Mouse (Mus musculus): ENCODE results near the gene Gm20219. TPM values are rescaled to one million over a fixed set of nuclear protein-coding genes. Genes with fewer than 3 reads are reported as not detected.
A peak's percentile ranks its signal among the peaks of the same experiment; 100 is the strongest.

Gene Gm20219
- total RNA-seq, 2 experiments from 2014 or later: 2.5 to 4.0 TPM

- DNase-seq (ENCODE audit: extremely low spot score in 1 of 2, low spot score in 2 of 2): no peak
- Histone ChIP-seq H3K27ac (peak overlapping the region; percentile 99; the same call in 1 of the 2 replicates), H3K4me3 (peak overlapping the region; percentile 94)
- intact Hi-C loops (cut with DNase I): loop anchor here (5.0 kb wide), 1 partner anchor 84 kb away; no protein-coding TSS in a partner anchor
- no peak for TF ChIP-seq CTCF (IDR thresholded peaks at IDR 0.05)
Measured at GRCm38 (mm10) chr17:56583071-56583470, 28.9 kb upstream of the Gm20219 start.

- intact Hi-C loops (cut with DNase I): no loop called here
- DNase-seq (ENCODE audit: extremely low spot score in 1 of 2, low spot score in 2 of 2): no peak
- H3K27ac ChIP-seq: no peak overlapping the region
- TF ChIP-seq CTCF (IDR thresholded peaks at IDR 0.05): no peak
- H3K4me3 ChIP-seq: no peak overlapping the region
Measured at GRCm38 (mm10) chr17:56572939-56573338, 18.8 kb upstream of the Gm20219 start.

- H3K27ac ChIP-seq: no peak overlapping the region
- H3K4me3 ChIP-seq: no peak overlapping the region
- intact Hi-C loops (cut with DNase I): no loop called here
- no peak for TF ChIP-seq CTCF (IDR thresholded peaks at IDR 0.05)
- no peak for DNase-seq (ENCODE audit: extremely low spot score in 1 of 2, low spot score in 2 of 2)
Measured at GRCm38 (mm10) chr17:56572154-56572553, 18.0 kb upstream of the Gm20219 start.

- no peak for TF ChIP-seq CTCF (IDR thresholded peaks at IDR 0.05)
Measured at GRCm38 (mm10) chr17:56570287-56570686, 16.1 kb upstream of the Gm20219 start.

GRCm38 (mm10) chr17:56567370-56567769, 13.2 kb upstream of the Gm20219 start:
- Histone ChIP-seq H3K27ac (no peak overlapping the region), H3K4me3 (no peak overlapping the region)
- no peak for DNase-seq (ENCODE audit: extremely low spot score in 1 of 2, low spot score in 2 of 2)
- intact Hi-C loops (cut with DNase I): no loop called here
- no peak for TF ChIP-seq CTCF (IDR thresholded peaks at IDR 0.05)

More at GRCm38 (mm10) chr17:56570287-56570686, 16.1 kb upstream of the Gm20219 start:
- H3K4me3 ChIP-seq: no peak overlapping the region
- no peak for DNase-seq (ENCODE audit: extremely low spot score in 1 of 2, low spot score in 2 of 2)
- H3K27ac ChIP-seq: no peak overlapping the region
- intact Hi-C loops (cut with DNase I): no loop called here

GRCm38 (mm10) chr17:56566918-56567317, 12.7 kb upstream of the Gm20219 start:
- TF ChIP-seq CTCF (IDR thresholded peaks at IDR 0.05): no peak
- Histone ChIP-seq H3K4me3 (no peak overlapping the region), H3K27ac (no peak overlapping the region)
- intact Hi-C loops (cut with DNase I): no loop called here
- DNase-seq (ENCODE audit: extremely low spot score in 1 of 2, low spot score in 2 of 2): no peak

- TF ChIP-seq CTCF (IDR thresholded peaks at IDR 0.05): no peak
- intact Hi-C loops (cut with DNase I): no loop called here
- no peak for DNase-seq (ENCODE audit: extremely low spot score in 1 of 2, low spot score in 2 of 2)
- Histone ChIP-seq H3K27ac (no peak overlapping the region), H3K4me3 (no peak overlapping the region)
Measured at GRCm38 (mm10) chr17:56566293-56566692, 12.1 kb upstream of the Gm20219 start.

GRCm38 (mm10) chr17:56561866-56562265, 7.7 kb upstream of the Gm20219 start:
- Histone ChIP-seq H3K27ac (no peak overlapping the region), H3K4me3 (no peak overlapping the region)
- intact Hi-C loops (cut with DNase I): no loop called here
- DNase-seq (ENCODE audit: extremely low spot score in 1 of 2, low spot score in 2 of 2): no peak
- TF ChIP-seq CTCF (IDR thresholded peaks at IDR 0.05): no peak

GRCm38 (mm10) chr17:56560131-56560530, 5.9 kb upstream of the Gm20219 start:
- H3K27ac ChIP-seq: no peak overlapping the region
- intact Hi-C loops (cut with DNase I): no loop called here
- H3K4me3 ChIP-seq: no peak overlapping the region
- no peak for TF ChIP-seq CTCF (IDR thresholded peaks at IDR 0.05)
- no peak for DNase-seq (ENCODE audit: extremely low spot score in 1 of 2, low spot score in 2 of 2)

GRCm38 (mm10) chr17:56559386-56559785, 5.2 kb upstream of the Gm20219 start:
- Histone ChIP-seq H3K4me3 (no peak overlapping the region), H3K27ac (no peak overlapping the region)
- no peak for TF ChIP-seq CTCF (IDR thresholded peaks at IDR 0.05)
- DNase-seq (ENCODE audit: extremely low spot score in 1 of 2, low spot score in 2 of 2): no peak
- intact Hi-C loops (cut with DNase I): loop anchor here (2.0 to 5.0 kb wide), 2 partner anchors 152 to 203 kb away; no protein-coding TSS in a partner anchor

- Histone ChIP-seq H3K27ac (no peak overlapping the region), H3K4me3 (no peak overlapping the region)
- DNase-seq (ENCODE audit: extremely low spot score in 1 of 2, low spot score in 2 of 2): peak; percentile 68 to 70
- intact Hi-C loops (cut with DNase I): loop anchor here (2.0 to 5.0 kb wide), 2 partner anchors 151 to 202 kb away; no protein-coding TSS in a partner anchor
- TF ChIP-seq CTCF (IDR thresholded peaks at IDR 0.05): peak; percentile 92
Measured at GRCm38 (mm10) chr17:56558448-56558847, 4.3 kb upstream of the Gm20219 start.

- intact Hi-C loops (cut with DNase I): loop anchor here (2.0 to 5.0 kb wide), 2 partner anchors 76 to 126 kb away; partner anchors contain the start of gene Ptprs
- Histone ChIP-seq H3K27ac (peak overlapping the region; percentile 58; the same call in 1 of the 2 replicates), H3K4me3 (no peak overlapping the region)
- peak; percentile 100 for TF ChIP-seq CTCF (IDR thresholded peaks at IDR 0.05)
- DNase-seq (ENCODE audit: extremely low spot score in 1 of 2, low spot score in 2 of 2): peak; percentile 72 to 86
Measured at GRCm38 (mm10) chr17:56552781-56553363, 1.3 kb downstream of the Gm20219 start.
